Mouse (Mus musculus) cerebellum, adult 8-10 months (tissue): ENCODE data around the gene Acot6.

Experiments
- DNase-seq: peaks from one replicate; pipeline ENCODE4 v3.0.0; 2022

Acot6 gene

DNA sequence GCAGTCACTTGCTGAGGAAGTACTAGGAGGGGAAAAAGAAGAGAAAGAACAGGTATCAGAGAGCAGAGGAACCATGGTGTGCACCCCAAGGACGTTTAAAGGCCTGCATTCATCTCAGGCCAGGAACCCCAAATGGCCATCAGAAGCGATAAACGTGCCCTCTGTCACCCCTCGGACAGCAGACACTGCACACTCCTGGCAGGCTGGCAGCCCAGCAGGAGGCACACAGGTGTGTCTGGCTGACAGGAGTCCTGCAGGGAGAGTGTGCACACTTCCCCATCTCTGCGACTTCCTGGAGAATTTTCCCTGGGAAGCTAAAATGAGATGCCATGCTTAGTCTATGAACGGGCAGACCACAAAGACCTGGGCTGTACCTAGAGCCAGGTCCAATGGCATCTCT, 53.0 kb downstream of the Acot6 start:
- DNase-seq = no peak

- peak; percentile 93 for DNase-seq
These were observed 54.5 kb downstream of the Acot6 start for GRCm38 (mm10) chr12:84154786-84155522.

GRCm38 (mm10) chr12:84155523-84155871, 55.0 kb downstream of the Acot6 start:
- no peak for DNase-seq

GRCm38 (mm10) chr12:84156210-84156609, 55.8 kb downstream of the Acot6 start:
- DNase-seq = no peak

DNA sequence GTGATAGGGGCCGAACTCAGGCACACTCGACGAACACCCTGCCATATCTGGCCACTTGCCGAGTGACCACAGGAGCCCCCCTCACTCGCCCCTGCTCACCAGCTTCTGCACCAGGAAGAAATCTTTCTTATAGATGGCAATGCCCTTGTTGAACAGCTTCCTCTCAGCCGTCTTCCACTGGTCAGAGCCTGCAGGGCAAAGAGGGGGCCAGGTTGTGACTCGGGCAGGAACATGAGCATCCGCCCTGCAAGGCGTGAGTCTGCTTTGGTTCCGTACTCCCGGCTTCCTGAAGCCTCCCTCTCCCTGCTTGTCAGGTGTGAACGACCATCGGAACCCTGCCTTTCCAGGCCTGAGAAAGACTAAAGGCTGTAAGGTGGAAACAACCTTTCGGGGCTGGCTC, 57.7 kb downstream of the Acot6 start:
- DNase-seq = no peak

GRCm38 (mm10) chr12:84160491-84160890, 60.0 kb downstream of the Acot6 start:
- no peak for DNase-seq
